Mouse (Mus musculus) spleen, adult 2 months (tissue): ENCODE measurements around the gene Gpr146.
"Not testable (repeated sequence)": the region's sequence is repeated elsewhere in the genome, so short reads cannot be mapped to it uniquely, and the experiment has no call there.

Experiments
- CTCF ChIP-seq: fragments of 200-500 bp; IDR thresholded peaks from 2 replicates; pipeline ENCODE4 v1.5.1; 2011; ENCODE audit warnings: mild to moderate bottlenecking, inconsistent platforms; ENCODE audit not compliant: insufficient read depth, insufficient read length, insufficient replicate concordance; ENCODE audit errors: extremely low read depth
- POLR2A ChIP-seq: fragments of 200-500 bp; IDR thresholded peaks from 2 replicates; pipeline ENCODE4 v1.6.1; 2011; ENCODE audit warnings: low read depth, low read length, inconsistent platforms

GRCm38 (mm10) chr5:139390324-139391119 is 13.0 kb downstream of the Gpr146 start:
- TF ChIP-seq CTCF, POLR2A: not testable (repeated sequence)
